Mouse (Mus musculus) bone marrow macrophage, adult 2 months (primary cell): ENCODE results near the gene Vsig8.

ENCODE experiments used
- CTCF ChIP-seq: IDR thresholded peaks from 2 replicates; pipeline ENCODE4 v1.5.1; 2012; ENCODE audit warnings: low read depth, mild to moderate bottlenecking, low read length, moderate library complexity
- POLR2A ChIP-seq: IDR thresholded peaks from 2 replicates; pipeline ENCODE4 v1.6.1; 2012; ENCODE audit warnings: mild to moderate bottlenecking, low read depth, low read length, borderline replicate concordance

GRCm38 (mm10) chr1:172530544-172531220 is 25.1 kb upstream of the Vsig8 start:
- no peak for TF ChIP-seq POLR2A
- TF ChIP-seq CTCF = no peak
